Mouse (Mus musculus) cortical plate, adult 2 months (tissue): Measurements from ENCODE around the gene Trp53. TPM values are rescaled to one million over a fixed set of nuclear protein-coding genes. Genes with fewer than 3 reads are reported as not detected.

Experiments
- H3K27ac ChIP-seq: fragments of 200-500 bp; 2 replicates; pipeline ENCODE4 v1.5.1; 2012; ENCODE audit warnings: low read length, control low read depth, inconsistent platforms; ENCODE audit not compliant: insufficient read depth
- H3K4me1 ChIP-seq: fragments of 200-500 bp; 2 replicates; pipeline ENCODE4 v1.6.1; 2011; ENCODE audit warnings: low read length; ENCODE audit not compliant: control insufficient read depth, insufficient read depth
- H3K4me3 ChIP-seq: fragments of 200-500 bp; 2 replicates; pipeline ENCODE4 v1.5.1; 2011; ENCODE audit warnings: mild to moderate bottlenecking, low read length, control low read depth; ENCODE audit not compliant: insufficient read depth
- CTCF ChIP-seq: fragments of 200-500 bp; IDR thresholded peaks from 2 replicates; pipeline ENCODE4 v1.5.1; 2011; ENCODE audit warnings: mild to moderate bottlenecking, control low read depth, low read length; ENCODE audit not compliant: insufficient read depth; ENCODE audit errors: extremely low read depth
- POLR2A ChIP-seq: fragments of 200-500 bp; IDR thresholded peaks from 2 replicates; pipeline ENCODE4 v1.6.1; 2011; ENCODE audit warnings: mild to moderate bottlenecking, low read length, control low read depth; ENCODE audit not compliant: insufficient read depth; ENCODE audit errors: extremely low read depth
- polyA plus RNA-seq: library from polyadenylated mRNA; depleted of rRNA; stranded (reverse); fragments of >200 nt; gene quantifications from 2 replicates; pipeline ENCODE4 v1.2.3, GENCODE M21; 2012

The Trp53 gene
- polyA plus RNA-seq, 1 experiment = 33.9 TPM

DNA sequence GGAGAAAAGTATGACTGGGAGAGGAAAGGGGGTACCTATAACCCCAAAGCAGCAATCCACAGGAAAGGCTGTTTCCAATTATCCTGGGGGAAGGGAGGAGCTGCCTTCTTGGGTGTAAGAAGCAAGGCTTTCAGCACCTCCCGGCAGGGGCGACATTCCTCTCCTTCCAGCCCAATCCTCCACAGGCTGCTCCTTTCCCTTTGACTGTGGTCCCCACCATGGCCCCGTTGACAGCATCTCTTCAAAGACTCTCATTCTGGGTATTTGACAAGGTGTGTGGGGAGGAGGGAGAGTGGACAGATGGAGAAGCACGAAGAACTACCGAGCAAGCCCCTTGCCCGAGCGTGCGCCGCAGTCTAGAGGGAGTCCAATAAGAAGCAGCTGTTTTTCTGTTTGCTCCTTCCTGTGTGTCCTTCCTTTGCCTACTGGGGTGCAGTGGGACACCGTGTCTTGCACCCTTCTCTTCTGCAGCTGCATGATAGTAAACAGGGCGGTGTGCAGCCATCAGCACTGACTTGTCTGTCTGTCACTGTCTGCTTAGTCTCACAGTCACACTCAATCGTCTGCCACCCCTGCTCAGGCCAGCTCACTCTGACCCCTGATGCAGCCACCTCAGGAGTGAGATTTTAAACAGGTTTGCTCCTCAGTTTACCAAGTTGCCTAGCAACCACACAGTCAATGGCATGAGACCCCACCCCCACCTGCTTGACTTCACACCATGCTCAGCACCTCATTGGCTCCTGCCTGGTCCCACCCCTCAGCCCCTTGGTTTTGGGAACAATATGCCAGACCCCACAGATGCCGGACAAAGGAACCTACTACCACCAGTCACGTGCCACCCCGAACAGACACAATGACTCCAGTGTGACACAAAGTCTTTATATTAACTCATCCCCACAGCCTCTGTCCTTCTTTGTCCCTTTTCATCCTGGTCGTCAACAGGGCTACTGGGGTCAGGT lies 19.0 kb upstream of the Trp53 start:
- peak overlapping the region; percentile 69 for H3K27ac ChIP-seq
- H3K4me1 ChIP-seq = no peaks in the 10 kb centered on the region
- no peak for TF ChIP-seq POLR2A
- TF ChIP-seq CTCF = no peak
- H3K4me3 ChIP-seq = peak overlapping the region; percentile 48; the same call in 1 of the 2 replicates

DNA sequence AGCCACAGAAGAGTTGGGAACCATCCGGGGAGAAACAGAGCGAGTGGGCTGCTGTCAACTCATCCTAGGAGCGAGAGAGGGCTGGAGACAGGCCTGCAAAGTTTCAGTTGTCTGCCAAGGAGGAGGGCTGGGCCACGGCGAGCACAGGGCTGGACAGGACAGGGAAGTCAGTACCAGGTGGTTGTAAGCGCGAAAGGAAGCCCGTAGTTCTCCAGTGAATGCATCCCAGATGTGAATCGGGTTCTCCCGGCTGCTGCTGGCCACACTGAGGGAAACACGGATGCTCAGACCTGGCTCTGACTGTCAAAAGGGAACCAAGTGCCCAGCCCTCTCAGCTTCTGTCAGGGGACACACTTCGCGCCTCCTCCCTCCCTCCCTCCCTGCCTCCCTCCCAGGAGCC lies 16.8 kb upstream of the Trp53 start:
- Histone ChIP-seq H3K27ac (no peak overlapping the region), H3K4me1 (no peaks in the 10 kb centered on the region), H3K4me3 (no peak overlapping the region)
- TF ChIP-seq CTCF = no peak
- no peak for TF ChIP-seq POLR2A

DNA sequence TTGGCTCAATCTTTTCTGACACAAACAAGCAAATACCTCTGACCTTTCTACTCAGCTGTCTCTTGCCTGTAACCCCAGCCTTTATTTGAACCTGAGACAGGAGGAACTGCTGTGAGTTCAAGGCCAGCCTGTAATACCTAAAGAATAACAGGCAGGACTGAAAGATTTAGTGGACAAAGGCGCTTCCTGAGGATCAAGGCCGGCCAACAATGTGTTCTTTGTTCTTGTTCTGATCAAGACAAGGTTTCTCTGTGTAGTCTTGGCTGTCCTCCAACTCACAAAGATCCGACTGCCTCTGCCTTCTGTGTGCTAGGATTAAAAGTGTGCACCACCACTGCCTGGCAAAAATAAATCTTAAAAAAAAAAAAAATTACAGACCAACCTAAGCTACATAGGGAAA lies 15.8 kb upstream of the Trp53 start:
- no peaks in the 10 kb centered on the region for H3K4me1 ChIP-seq
- no peak overlapping the region for H3K27ac ChIP-seq
- H3K4me3 ChIP-seq = no peak overlapping the region
- TF ChIP-seq POLR2A (no peak), CTCF (no peak)

DNA sequence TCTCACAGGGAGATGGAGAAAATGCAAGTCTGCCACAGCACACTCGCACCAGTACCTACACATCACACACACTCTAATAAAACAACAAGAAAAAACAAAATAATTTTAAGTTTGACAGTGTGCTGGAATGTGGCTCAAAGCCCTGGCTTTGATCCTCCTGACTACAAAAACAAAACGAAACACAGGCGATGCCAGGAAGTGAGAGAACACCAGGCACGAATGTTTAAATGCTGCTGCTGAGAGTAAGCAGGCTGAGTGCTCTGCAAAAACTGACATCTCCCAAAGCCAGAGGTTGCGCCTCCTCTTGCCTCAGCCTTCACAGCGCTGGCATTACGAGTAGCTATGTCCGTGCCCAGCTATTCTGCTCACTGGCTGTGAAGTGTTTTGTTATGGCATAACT lies 15.0 kb upstream of the Trp53 start:
- no peaks in the 10 kb centered on the region for H3K4me1 ChIP-seq
- H3K4me3 ChIP-seq = no peak overlapping the region
- no peak overlapping the region for H3K27ac ChIP-seq
- no peak for TF ChIP-seq CTCF
- no peak for TF ChIP-seq POLR2A

DNA sequence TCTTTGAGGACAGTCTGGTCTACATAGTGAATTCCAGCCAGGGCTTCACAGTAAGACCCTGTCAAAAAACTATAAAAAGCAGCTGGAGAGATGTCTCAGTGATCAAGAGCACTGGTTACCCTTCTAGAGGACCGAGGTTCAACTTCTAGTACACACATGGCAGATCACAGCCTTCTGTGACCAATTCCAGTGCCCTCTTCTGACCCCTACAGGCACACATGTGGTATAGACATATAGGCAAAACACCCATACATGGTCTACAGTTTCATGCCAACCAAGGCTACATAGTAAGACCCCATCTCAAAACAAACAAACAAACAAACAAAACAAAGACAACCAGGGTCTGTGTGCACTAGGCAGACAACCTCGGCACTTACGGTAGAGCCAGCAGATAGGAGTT lies 4.9 kb upstream of the Trp53 start:
- Histone ChIP-seq H3K27ac (no peak overlapping the region), H3K4me3 (no peak overlapping the region), H3K4me1 (peaks cover 9% of the 10 kb centered on the region; the same call in 1 of the 2 replicates)
- TF ChIP-seq CTCF (peak; percentile 37), POLR2A (no peak)

DNA sequence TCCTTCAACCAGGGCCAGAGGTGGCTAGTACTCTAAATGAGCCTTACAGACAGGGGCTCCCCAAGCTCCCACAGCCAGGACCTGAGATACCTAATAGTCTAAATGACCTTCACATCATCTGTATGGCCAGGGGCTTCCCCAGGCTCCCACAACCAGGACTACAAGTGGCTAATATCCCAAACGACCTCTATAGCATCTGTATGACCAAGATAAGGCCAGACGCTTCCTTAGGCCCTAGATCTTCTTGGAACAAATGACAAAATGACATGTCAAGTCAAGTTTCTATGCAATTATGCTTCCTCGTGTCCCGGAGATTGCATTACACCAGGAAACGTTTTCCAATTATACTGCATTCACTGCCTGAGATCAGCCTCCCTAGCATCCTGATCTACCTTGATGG lies 3.9 kb upstream of the Trp53 start:
- H3K4me1 ChIP-seq = peaks cover 9% of the 10 kb centered on the region; the same call in 1 of the 2 replicates
- no peak for TF ChIP-seq CTCF
- TF ChIP-seq POLR2A = no peak
- H3K27ac ChIP-seq = no peak overlapping the region
- no peak overlapping the region for H3K4me3 ChIP-seq

DNA sequence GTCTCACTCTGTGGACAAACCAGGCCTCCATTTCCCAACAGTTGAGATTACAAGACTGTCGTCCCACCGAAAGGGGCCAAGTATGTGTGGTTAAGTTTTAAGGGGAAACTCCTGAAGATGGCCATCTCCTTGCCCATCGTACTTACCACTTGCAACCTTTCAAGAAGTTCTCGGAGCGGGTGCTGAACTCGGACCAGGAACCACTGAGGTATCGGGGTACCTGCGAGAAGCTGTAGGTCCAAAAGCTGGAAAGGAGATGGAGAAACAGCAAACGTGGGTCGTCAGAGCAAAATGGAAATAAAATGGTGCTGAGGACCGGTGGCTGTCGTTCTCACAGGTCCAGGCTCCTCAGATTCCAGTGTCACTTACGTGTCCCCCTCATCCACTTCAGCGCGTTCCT lies 1.9 kb upstream of the Trp53 start:
- peaks cover 9% of the 10 kb centered on the region; the same call in 1 of the 2 replicates for H3K4me1 ChIP-seq
- H3K27ac ChIP-seq = no peak overlapping the region
- peak overlapping the region; percentile 62 for H3K4me3 ChIP-seq
- TF ChIP-seq POLR2A = no peak
- no peak for TF ChIP-seq CTCF

DNA sequence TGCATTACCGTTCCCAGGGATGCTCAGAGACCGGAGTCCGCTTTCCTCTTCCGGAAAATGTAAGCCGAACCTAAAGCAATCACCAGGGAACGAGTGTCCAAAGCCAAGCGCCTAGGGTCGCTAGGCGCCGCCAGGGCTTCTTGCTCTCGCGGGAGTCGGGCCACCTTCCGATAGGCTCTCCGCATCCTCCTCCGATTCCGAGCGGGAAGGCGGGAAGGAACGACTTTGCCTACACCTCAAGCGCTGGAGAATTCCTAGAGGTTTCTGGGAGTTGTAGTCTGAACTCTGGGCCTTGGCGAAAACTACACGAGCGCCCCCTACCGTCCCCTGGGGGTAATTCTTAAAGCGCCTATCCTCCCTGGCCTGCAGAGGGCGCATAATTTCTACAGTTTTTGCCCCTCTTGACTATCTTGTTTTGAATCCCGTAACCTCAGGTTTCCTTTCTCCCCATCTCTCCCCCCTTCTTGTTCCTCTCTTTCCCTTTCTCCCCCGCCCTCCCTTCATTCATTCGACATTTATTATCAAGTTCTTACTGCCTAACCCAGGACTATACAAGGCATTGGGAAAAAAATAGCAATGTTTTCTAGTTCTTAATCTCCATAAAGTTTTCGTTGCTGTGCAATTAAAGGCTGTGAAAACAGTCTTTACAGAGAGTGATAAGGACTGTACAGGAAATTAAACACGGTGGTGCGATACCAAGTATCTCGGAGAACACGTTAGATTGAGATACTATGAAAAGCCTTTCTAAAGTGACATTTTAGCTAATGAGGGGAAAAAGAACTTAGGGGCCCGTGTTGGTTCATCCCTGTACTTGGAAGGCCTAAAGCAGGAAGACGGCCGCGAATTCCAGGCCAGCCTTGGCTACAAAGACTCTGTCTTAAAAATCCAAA lies 786 bp upstream of the Trp53 start:
- Histone ChIP-seq H3K4me1 (peaks cover 9% of the 10 kb centered on the region; the same call in 1 of the 2 replicates), H3K4me3 (peak overlapping the region; percentile 62), H3K27ac (peak overlapping the region; percentile 35; the same call in 1 of the 2 replicates)
- TF ChIP-seq POLR2A (peak; percentile 93; the same call in 1 of the 2 replicates), CTCF (peak; percentile 99)

DNA sequence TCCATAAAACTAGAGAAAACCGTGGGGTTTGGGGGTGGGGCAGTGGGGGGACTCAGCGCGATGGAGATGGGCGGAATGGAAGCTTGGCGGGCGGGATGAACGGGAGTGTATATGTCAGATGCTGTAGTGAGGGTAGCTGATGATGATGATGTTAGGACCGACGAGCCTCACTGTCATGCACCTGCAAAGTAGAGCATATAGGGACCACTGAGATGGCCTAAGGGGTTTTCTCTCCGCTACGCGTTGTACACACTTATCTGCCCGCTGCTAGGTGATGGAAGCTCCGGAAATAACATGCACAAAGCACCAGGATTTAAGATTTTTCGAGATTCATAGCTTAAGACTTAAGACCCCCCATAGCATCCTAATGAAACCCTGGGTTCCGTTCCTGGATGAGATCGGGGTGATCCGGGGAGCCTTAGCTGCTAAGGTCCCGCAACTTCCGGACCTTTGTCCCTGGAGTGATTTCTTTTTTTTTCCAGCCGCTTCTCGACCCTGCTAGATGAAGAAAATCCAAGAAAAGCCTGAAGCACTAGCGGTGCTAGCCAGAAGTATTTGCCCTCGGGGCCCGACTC lies 500 bp downstream of the Trp53 start:
- TF ChIP-seq POLR2A (no peak), CTCF (no peak)
- peaks cover 9% of the 10 kb centered on the region; the same call in 1 of the 2 replicates for H3K4me1 ChIP-seq

More for the DNA sequence above, 500 bp downstream of the Trp53 start:
- Histone ChIP-seq H3K27ac (peak overlapping the region; percentile 73), H3K4me3 (peak overlapping the region; percentile 62)
